Mouse (Mus musculus) frontal cortex, postnatal 25 days (tissue): Measurements from ENCODE around the gene Ralgapb.

Experiments
- DNase-seq, 2 experiments: peaks; one replicate each; pipeline ENCODE4 v3.0.0; 2022; ENCODE audit warnings: low spot score in 2 of 2

Ralgapb gene

DNA sequence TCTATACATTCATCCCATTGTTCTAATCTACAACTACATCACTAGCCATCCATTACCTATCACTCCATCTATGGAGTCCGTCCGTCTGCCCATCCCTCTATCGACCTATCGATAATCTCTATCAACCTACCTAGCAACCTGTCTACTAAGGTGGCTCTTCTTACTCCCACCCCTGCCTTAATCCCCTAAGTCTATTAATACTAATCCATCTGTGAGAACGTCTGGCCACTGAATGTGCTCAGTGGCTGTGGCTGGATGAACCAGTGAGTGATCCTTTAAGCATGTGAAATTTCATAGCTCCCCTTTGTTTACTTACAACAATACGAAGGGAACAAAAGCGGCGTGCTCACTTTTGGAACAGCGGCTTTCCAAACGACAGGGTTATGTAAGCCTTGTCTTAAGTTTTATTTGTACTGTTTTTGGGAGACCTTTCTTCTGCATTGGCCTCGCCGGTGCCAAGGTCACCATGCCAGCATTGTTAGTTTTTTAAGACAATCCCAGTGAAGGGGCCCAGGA, 104.2 kb downstream of the Ralgapb start:
- no peak for DNase-seq

DNA sequence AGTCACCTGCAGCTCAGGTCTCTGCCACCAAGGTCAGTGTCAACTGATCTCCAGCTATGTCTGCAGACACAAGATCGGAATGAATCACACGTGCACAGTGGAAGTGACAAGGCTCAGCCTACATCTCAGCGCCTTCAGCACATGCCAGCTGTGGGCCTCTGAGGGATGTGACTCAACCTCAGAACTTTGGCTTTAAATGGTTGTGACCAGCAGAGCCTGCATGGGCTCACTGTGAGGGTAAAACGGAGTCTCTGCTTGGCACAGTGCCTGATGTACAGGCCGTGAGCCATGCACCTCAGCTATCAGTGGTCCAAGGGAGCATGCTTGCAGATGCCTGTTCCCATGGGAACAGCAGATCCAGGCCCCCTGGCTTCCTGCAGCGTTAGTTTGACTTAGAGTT, 108.9 kb downstream of the Ralgapb start:
- DNase-seq: no peak

DNA sequence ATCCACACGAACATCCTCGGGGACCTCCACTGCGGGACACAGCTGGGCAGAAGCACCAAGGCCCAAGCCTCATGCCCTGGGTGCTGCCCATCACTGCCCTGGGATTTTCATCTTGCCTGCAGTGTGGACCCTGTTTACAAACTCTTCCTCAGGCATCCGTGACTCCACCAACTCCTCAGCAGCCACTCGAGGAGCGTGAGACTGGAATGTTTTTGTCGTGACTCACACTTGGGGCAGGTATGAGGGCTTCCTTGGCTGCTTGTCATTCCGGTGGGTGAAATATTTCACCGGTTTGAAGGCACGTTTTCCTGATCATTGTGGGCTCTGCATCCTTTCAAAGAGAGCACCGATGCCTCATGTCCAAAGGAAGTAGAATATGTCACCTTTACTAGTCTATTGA, 109.4 kb downstream of the Ralgapb start:
- no peak for DNase-seq

DNA sequence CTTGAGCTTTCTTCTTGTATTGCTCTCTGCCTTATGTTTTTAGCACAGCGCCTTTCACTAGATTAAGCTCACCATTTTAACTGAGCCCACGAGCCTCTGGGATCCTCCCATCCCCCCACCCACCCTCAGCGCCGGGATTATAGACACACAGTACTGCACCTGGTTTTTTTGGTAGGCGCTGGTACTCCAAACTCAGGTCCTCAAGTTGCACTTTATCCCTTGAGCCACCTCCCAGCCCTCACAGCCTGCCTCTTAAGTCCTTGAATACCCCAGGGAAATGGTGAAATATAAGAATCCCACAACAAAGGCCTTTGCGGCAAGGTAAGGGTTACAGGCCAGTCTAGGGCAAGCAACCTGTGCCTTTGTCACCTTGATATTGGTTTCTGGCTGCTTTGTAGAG, 110.2 kb downstream of the Ralgapb start:
- no peak for DNase-seq

DNA sequence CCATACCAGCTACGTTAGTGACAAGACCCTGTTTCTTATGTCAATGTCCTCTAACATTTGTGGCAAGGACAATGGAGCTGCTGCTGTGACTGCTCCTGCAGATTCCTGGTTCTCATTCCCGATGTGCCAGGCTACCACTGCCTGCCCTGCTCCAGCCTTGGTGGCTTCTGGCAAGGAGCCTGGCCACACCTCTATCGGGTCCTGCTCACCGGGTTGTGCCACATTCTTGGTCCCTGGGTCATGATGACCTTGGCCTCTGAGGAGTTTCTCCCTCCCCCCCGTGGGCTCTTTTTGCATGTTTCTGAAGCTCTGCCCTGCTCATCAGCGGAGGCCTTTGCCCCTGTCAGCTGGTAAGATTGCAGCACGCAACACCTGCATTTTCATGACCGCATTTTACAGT, 113.4 kb downstream of the Ralgapb start:
- DNase-seq: no peak

DNA sequence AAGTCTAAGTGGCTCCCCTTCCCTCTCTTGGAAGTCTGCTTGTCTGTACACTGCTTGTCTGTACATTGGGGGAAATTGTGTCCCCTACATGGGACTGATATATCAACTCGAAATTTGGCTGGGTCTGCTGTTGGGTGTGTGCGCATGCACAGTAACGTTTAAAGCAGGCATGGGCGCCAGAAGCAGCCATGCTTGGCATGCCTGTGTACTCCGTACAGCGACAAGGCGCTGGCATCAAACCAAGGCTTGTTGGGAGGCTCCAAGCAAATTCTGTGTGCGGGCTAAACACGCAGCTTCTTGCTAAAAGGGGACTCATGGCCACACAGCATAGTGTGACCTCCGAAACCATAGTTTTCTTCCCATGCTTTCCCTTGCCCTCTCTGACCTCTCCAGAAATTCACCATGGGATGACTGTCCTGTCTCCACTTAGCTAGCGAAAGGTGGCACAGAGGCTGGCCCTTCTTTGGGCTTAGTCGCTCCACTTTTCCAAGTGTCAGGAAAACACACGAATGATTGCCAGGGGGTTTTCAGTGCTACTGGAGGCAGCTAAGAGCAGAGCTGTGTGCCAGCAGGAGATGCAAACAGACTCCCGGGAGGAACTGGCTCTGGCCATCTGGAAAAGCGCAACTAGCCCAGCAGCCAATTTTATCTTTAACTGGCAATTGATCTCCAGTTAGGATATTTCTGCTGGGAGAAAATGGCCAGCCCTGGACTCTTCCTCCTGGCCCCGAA, 114.6 kb downstream of the Ralgapb start:
- no peak for DNase-seq

DNA sequence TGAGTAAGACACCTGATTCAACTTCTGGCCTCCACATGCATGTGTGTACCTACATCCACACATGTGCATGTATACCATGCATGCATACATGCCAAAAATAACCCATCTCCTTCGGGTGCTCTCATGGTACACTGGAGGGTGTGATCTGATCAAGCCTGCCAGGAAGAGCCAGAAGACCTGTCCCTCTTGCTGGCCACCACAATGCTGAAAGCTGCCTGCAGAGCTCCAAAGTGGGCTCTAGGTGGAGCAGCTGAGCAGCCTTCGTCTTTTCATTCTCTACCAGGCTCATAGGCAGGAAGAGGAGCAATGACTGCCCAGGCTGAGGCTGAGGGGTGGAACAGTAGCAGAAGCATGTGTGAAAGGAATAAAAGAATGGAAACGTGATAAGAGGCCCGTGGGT, 124.4 kb downstream of the Ralgapb start:
- DNase-seq: peak; percentile 38 to 62

DNA sequence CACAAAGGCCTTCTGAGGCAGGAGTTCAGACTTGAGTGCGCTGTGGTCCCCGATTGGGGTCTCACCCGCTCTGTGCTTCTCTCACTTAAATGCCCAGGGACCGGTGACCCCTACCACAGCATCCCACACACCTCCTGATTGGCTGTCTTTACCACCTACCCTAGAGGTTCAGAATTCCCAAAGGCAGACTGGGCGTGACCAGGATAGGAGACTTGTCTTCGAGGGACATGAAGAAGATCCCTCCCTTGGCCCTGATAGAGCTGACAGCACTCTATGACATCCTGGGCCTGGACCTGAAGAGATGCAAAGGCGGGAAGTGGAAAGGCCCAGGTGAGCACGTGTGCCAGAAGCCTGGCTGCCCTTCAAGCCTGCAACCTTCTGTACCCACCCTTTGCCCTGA, 124.9 kb downstream of the Ralgapb start:
- DNase-seq: no peak

DNA sequence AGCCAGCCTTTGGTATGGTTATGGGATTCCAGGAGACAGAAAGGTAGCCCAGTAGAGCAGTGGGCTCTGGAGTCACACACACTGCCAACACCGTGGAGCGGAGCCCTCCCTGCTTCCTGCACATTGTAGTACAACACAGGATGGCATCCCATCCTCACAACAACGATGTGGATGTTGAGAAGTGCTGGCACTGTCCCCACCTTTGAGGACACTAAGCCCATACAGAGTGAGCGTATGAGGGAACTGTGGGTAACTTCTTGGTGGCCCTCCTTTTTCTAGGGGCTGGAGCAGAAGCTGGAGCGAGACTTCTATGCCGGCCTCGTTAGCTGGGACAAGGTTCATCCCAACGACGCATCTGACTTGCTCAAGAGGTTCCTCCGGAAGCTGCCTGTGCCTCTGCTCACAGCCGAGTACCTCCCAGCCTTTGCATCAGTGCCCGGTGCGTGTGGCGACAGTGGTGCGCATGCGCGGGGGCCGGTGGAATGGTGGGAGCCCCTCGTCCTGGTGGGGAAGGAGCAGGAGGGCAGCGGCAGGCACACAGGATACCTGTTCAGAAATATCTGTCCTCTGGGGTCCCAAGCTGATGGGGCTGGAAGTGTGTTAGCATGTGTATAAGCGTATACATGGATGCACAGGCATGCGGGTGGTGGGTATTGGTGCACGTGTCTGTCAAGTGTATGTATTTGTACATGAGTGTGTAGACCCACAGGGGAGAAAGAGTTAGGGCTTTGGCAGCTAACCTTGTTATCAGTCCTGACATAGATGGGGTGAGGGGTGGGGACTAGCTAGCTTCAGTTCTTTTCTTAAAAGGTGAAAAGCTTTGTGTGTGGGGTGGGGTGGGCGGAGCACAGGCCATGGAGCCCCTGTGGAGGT, 130.0 kb downstream of the Ralgapb start:
- DNase-seq: no peak

DNA sequence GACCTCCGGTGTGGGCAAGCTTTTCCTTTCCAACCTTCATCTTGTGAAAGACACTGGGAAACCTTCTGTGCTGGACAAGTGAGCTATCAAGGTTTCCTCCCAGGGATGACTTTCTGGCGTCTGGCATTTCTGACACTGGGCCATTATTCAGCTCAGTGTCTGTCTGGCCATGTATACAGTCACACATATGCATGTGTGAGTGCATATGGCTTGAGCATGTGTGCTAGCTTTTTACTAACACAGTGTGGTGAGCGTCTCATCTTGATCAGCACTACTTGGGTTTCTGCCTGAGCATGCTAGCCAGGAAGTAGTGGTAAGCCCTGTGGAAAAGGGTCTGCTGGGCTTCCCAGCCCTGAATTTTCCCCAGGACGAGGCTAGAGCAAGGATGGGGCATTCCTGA, 131.6 kb downstream of the Ralgapb start:
- no peak for DNase-seq

DNA sequence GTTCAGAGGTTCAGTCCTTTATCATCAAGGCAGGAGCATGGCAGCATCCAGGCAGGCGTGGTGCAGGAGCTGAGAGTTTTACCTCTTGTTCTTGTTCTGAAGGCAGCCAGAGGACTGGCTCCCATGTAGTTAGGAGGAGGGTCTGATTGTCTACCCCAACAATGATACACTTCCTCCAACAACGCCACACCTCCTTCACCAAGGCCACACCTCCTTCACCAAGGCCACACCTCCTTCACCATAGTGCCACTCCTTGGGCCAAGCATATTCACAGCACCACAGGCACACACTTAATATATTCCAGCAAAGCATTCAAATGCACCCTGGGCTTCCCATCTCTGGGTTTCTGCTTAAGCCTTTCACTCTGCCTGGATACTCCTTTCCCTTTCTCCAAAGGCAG, 135.6 kb downstream of the Ralgapb start:
- no peak for DNase-seq

DNA sequence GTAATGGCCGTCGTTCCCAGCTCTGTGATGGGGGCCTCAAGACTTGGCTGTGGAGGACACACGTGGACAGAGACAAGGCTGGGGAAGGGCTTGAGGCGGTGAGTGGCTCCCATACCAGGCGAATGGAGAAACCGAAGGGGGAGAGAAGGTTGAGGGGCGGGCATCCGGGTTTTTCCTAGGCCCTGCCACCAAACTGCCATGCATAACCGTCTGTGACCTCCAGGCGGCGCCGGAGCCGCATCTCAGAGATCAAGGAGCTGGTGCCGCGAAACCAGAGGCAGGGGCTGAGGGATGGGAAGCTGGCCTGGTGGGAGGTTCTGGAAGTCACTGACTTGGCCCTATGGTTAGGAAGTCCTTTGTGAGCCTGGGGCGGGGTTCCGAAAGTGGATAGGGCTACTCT, 137.1 kb downstream of the Ralgapb start:
- peak; percentile 70 to 73 for DNase-seq
